Mouse (Mus musculus) layer of hippocampus, adult 9-10 months (tissue): Measurements from ENCODE around the gene Usp24.
"Not testable (repeated sequence)": the region's sequence is repeated elsewhere in the genome, so short reads cannot be mapped to it uniquely, and the experiment has no call there.

Experiments used
- DNase-seq: peaks from one replicate; pipeline ENCODE4 v3.0.0; 2022; ENCODE audit warnings: low spot score

Usp24 gene

DNA sequence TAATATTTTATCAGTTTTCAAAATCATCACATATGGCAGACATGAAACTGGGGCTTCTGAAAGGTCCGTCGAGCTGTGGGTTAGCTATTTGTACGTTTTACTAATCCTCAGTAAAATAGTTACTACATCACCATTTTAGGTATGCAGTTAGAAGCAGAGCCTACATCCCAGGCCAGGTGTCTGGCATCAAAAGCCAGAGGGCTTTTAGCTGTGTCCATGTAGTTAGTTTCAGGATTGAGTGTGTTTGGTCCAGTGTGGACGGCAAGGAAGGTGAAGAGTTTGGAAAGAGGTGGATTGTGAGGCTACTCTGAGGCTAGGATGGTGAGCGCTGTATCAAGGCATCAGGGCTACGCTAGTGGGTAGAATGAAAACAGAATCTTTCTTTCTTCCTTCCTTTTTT, 3.0 kb downstream of the Usp24 start:
- DNase-seq, result no peak

DNA sequence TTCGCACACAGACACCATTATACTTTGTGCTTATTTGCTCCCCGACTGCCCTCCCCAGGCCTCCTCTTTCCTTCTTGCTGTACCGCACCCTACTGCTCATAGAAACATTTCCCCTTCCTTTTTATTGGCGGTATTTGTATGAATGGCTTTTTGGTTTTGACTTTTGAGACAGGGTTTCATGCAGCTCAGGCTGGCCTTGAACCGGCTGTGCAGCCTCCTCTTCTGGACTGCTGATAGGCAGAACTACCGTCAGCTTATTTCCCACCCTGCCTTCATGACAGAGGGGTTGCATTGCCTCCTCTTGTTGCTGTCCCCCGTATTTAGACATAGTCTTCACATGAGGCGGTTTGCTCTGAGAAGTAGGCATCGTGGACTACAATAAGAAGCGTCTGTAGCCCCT, 6.8 kb downstream of the Usp24 start:
- DNase-seq, result no peak

DNA sequence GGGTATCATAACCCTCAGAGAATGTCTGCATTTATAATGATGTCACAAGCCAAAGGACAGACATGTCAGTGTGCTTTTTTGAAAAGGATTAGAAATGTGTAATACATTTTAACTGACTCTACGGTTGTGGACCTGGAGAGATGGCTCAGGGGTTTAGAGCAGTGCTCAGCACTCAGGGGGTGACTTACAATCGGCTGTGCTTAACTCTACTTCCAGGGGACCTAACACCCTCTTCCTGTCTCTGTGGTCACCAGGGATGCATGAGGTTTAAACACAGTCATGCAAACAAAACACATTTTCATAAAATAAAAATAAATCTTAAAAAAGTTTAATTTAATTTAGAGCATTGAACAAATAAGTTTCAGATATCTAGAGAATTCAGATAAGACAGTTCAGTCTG, 7.3 kb downstream of the Usp24 start:
- no peak for DNase-seq

DNA sequence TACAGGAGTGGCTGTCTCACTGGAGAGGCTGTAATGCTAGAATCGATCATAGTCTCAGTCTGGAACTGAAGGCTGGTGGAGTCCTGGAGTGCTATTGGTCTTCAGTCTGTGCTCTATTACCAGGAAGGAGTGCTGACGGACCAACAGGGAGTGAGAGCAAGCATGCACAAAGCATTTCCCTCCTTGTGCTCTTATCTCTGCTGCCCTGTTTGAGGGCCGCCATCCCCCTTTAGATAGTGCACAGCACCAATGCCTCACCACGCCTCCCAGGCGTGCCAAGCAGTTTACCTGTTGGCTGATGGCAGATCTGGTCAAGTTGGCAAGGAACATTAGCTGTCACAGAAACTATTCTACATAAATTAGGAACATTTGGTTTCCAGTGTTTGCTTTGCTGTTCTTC, 11.4 kb downstream of the Usp24 start:
- no peak for DNase-seq

DNA sequence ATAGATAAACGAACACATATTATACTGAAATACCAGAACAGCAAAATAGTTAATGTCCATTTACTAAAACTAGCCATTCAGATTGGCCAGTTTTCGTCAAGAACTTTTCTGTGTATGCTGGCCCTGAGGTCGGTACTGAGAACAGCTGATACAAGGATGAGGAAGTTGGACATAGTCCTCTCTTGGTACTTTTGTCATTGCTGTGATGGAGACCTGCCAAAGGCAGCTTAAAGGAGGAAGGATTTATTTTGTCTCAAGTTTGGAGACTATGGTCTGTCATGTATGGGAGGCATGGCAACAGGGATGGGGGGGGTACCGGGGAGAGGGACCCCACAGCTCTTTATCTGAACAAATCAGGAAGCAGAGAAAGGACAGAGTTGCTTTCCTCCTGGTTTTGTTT, 12.7 kb downstream of the Usp24 start:
- no peak for DNase-seq

DNA sequence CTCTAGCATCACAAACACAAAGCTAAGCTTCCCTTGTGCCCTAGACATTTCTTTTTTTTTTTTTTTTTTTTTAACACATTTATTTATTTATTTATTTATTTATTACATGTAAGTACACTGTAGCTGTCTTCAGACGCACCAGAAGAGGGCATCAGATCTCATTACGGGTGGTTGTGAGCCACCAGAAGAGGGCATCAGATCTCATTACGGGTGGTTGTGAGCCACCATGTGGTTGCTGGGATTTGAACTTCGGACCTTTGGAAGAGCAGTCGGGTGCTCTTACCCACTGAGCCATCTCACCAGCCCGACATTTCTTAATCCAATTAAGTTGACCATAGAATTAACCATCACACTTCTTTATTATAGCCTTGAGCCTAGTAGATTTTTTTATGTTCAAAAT, 13.2 kb downstream of the Usp24 start:
- not testable (repeated sequence) for DNase-seq

DNA sequence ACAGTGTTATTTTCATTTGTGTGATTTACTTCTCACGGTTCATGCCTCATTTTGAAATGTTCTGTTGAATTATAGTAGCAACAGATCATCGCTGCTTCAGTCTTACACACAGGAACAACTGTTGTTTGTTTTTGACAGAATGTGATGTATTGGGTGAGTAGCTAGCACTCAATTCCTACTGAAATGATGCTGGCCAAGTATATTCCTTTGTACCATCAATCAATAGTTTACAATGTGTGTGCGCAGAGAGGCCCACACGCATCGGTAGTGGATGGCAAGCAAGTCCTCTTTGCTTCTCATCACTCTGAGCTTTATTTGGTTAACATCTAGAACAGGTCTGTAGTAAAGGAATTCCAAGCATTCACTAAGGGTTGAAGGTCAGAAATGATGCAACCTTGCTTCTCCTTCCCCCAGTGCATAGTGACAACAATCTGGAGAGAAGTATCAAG, 14.4 kb downstream of the Usp24 start:
- no peak for DNase-seq

DNA sequence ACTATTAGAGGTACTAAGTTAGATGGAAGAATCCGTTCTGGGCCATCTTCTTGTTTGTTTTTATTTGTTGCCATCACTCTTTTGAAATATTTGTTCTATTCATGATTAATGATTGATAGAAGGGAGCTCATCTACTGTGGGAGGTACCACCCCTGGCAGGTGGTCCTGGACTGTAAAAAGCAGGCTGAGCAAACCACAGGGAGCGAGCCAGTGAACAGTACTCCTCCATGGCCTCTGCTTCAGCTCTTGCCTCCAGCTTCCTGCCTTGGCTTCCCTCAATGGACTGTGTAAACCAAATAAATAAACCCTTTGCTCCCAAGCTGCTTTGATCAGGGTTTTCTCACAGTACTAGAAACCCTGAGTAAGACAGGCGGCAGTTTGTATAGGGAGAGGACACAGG, 17.1 kb downstream of the Usp24 start:
- DNase-seq, result no peak

DNA sequence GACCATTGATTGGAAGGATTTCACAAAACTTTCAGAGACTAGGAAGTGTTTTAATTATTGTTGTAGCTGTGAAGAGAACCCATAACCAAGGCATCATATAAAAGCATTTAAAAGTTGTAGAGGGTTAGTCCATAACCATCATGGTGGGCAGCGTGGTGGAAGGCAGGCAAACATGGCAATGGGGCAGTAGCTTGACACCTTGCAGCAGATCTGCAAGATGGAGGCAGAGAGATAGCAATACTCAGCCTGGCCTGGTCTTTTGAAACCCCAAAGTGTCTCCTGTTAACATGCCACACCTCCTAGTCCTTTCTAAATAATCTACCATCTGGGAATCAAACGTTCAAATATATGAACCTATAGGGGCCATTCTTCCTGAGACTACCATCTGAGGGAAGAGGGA, 17.6 kb downstream of the Usp24 start:
- no peak for DNase-seq

DNA sequence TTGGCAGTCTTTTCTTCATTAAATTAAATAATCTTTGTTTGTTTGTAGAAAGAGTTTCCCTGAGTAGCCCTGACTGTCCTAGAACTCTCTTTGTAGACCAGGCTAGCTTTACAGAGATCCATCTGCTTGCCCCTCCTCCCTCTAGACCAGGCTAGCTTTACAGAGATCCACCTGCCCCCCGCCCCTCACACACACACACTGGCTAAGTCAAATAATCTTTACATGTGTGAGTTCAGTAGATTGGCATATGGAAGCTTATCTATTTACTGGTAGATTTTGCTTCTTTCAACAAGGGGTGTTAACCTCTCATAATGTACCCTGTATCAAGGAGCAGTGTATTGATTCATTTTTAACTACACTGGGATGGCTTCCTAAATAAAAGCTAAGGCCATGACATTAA, 19.8 kb downstream of the Usp24 start:
- DNase-seq, result no peak

DNA sequence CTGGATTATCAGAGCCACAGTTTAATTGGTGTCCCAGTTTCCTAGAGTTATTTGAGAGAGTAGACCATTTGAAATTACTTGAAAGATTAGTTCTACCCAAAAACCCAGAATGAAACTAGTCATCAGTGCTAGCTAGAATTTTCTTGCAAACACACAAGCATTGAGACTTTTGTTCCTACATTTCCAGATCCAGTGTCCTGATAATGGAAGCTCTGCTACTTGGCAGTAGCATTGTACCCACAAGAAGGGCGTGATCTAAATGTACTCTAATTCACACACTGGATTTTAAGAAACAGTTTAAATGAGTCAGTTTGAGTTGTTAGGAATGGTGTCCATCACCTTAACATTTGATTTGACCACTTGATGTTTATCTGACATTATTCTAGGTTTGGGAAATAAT, 31.7 kb downstream of the Usp24 start:
- no peak for DNase-seq

DNA sequence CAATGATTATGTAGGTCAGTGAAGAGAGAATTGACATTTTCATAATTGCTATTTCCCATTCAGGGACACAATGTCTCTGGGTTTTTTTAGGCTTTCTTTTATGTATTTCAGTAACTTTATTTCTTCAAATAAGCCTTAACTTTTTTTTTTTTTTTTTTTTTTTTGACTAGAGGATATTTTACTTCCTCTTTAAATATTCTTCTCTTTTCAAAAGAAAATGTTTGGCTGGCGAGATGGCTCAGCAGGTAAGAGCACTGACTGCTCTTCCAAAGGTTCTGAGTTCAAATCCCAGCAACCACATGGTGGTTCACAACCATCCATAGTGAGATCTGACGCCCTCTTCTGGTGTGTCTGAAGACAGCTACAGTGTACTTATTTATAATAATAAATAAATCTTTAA, 39.0 kb downstream of the Usp24 start:
- DNase-seq, result not testable (repeated sequence)

DNA sequence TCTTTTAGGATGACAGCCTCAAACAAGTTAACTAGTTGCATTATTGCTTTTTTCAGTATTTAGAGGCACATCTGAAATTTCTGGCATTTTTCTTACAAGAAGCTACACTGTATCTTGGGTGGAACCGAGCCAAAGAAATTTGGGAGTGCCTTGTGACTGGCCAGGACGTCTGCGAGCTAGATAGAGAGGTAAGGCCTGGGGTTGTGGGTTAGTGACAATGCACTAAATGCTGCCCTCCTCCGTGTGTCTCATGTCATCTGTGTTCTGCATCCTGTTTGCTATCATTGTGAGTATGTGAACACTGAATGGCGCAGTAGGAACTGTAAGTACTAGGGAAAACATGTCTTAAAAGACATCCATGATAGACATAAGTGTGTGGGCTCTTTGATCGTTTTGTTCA, 54.0 kb downstream of the Usp24 start:
- no peak for DNase-seq

DNA sequence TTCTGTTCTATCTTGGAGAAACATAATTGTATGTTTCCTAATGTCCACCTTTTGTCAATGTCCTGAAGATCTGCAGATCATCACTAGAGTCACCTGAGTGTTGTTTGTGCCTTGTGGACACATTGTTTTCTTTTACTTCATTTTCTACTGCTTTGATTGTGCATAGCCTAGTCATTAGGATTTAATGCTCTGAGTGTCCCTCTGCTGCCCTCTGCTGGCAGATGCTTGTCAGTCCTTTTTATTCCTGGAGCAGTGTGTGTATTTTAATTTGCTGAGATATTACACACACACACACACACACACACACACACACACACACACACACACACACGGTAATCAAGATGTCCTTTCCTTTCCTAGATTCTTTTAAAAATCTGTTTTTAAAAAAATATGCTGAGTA, 59.8 kb downstream of the Usp24 start:
- peak; percentile 79 for DNase-seq

DNA sequence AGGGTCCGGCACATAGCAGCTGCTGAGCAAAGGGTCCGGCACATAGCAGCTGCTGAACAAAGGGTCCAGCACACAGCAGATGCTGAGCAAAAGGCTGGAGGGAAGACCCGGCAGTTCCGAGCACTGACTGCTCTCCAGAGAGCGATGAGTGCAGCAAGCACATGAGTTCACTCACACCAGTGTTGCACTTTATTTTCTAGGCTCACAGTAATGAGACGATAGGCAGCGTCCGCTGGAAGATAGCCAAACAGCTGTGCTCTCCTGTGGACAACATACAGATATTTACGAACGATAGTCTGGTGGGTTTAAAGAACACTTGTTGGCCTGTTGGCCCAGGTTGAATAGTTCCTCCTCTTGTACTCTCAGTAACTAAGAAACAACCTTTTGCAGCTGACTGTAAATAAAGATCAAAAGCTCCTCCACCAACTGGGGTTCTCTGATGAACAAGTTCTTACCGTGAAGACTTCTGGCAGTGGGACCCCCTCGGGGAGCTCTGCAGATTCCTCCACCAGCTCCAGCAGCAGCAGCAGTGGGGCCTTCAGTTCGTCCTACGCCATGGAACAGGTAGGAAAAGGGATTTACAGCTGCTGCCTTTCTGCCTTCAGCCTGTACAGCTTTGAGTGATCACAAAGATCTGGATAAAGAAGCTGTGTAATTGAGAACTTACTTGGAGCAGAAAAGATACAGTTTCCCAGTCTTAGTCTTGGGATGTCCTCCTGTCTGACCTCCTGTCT, 63.0 kb downstream of the Usp24 start:
- DNase-seq, result no peak

DNA sequence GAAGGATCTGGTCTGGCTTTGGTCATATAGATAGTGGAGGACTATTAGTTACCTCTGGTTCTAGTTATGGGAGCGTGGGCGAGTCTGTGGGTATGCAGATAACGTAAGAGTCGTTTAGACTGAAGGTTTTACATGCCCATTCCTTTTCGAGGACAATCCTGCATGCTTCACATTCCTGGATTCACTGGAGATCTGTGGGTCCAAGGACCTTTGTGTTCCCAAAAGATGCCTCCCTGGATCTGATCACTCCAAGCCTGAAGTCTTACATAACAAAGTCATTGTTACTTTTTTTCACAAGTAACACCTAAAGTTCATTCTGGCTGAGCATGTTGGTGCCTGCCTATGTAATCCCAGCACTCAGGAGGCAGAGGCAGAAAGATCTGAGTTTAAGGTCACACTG, 65.1 kb downstream of the Usp24 start:
- DNase-seq, result no peak

DNA sequence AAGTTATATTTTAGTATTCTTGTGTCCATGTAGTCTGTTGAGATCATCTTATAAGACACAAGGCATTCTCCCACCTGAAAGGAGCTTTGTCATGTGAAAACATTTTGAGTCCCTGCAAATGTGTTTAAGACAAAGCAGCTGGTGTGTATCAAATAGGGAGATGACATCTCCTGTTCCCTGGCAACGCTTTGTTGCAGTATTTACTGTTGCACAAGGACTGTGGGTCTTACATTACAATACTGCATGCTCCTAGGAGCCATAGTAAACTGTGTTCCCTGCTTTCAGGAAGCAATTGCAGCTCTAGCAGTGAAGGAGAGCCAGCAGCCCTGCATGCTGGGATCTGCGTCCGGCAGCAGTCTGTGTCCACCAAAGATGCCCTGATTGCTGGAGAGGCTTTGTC, 73.9 kb downstream of the Usp24 start:
- DNase-seq, result peak; percentile 26

DNA sequence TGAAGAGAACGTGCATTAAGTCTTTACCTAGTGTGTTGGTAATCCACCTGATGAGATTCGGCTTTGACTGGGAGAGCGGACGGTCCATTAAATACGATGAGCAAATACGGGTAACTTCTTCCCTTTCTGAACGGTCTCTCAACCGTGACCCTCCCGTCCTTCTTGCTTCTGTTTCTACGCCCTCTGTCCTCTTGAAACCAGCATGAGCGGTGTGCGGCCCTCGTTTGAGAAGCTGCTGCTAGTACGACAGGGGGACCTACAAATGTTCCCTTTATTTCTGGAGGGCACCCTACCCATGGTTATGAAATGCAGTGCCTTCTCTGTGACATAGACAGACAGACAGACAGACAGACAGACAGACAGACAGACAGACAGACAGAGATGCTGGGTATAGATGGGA, 93.6 kb downstream of the Usp24 start:
- no peak for DNase-seq

DNA sequence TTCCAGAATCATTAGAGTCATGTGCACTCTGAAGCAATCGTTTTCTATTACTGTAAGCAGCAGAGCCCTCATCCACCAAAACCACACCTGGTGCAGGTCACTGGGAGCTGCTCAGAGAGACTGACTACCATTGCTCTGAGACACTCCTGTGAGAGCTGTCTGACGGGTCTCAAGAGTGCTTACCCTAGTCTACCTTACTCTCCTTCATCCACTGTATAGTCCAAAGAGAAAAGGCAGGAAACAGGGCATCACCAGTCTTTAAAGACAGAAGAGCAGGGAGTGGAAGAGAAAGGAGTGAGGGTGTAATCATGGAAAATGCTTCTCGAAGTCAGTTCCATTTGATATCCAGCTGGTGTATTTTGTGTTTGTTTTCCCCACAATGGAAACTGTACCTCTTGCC, 103.2 kb downstream of the Usp24 start:
- DNase-seq, result no peak

DNA sequence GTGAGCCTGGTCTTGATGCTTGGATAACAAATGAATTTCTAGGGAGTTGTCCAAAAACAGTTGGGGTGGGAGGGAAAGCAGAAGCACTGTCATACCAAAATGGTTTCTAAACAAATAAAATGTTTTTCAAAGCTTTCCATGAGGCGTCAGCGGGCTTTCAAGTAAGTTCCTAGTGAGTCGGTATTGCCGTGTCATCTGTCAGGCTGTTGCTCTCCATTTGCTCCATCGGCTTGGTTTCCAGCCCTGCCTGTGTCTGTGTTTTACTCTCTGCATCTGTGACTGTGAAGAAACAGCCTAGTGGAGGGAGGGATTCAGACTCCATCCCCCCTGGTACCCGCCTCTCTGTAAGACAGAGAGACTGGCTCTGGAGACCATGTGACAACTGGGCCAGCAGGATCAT, 103.8 kb downstream of the Usp24 start:
- DNase-seq, result peak; percentile 37

DNA sequence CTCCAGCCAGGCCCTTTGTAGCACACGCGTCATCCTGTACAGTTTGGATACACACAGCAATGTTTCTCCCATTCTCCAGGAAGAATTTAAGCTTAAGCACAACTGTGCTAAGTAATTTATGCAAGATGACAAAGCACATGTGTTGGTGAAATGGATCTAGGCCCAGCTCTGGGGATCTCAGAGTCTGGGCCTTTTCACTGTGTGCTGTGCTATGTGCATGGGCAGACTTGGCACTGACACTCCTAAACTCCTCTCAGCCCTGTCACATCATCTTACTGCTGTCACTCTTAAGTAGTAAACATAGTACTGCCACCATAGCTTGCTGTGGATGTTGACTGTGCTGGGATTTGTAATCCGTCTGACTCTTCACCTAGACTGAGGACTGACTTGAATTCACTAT, 106.6 kb downstream of the Usp24 start:
- DNase-seq, result no peak

DNA sequence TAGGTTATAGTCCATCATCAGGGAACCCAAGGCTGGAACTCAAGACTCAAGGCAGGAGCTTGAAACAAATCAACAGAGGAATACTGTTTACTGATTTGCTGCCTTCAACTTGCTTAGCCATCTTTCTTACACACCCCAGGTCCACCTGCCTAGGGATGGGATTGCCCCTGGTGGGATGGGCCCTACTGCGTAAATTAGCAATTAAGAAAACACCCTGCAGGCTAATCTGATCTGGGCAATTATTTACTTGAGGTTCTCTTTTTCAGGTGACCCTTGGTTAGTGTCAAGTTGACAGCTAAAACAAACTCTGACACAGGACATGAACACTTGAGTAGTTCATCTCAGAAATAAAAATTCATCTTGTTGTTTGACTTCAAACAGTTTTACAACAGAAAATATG, 108.5 kb downstream of the Usp24 start:
- DNase-seq, result no peak

DNA sequence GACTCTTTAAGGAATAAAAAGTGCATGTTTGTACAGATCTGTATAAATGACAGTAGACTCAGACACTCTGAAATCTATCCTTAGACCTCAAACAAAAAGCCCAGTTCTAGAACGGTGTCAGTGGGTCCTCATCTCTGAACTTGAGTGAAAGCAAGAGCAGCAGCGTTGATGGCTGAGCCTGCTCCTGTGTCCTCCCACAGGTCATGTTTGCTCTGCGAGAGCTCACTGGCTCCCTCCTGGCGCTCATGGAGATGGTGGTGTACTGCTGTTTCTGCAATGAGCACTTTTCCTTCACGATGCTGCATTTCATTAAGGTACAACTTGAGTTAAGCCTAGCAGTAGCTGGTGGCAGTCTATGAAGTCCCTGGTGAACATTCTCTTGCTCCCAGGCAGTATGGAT, 110.3 kb downstream of the Usp24 start:
- no peak for DNase-seq

DNA sequence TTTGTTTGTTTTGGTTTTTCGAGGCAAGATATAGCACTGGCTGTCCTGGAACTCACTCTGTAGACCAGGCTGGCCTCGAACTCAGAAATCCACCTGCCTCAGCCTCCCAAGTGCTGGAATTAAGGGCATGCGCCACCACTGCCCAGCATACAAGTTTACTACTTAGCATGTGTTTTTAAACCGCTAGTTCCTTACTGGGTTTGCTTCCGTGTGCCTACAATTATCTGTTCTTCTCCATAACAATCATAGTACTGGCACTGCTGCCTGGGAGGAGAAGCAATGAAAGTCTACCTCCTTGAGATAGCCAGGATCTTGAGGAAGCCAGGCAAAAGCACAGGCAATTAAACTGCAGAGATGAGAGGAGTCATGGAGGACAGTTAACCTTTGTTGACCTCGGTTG, 112.6 kb downstream of the Usp24 start:
- no peak for DNase-seq

DNA sequence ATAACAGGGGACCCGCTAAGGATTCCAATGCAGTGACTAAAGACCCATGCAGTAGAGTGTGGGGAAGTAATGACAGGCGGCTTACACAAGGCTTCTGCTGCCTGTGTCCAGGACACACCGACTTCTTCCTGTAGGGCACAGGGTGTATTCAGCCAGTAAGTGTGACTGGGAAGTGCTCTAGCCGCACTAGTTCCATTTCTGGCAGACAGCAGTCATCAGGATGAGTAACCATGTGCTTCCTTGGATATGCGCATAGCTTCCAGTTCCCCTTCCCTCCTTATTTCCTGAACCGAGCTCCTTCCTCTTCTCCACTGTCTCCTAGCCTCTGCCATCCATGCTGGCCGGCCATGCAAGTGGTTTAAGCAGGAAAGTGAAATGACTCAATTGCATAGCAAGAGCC, 113.1 kb downstream of the Usp24 start:
- no peak for DNase-seq
